9 mouse cellular contexts compared by ENCODE assay signal in genomic region chr5:111429726-111430125, GRCm38 (mm10). TPM values are rescaled to one million over a fixed set of nuclear protein-coding genes. Genes with fewer than 3 reads are reported as not detected.
A peak's percentile ranks its signal among the peaks of the same experiment; 100 is the strongest.
DNase-seq lines count a peak whose midpoint lies in the region; ATAC-seq and TF ChIP-seq lines count a peak whose summit lies in the region.
"Had no signal": no experiment of that assay in that cellular context is flagged by ENCODE, and none has a peak within 500 bp of the region (broad histone marks: within the 10 kb centered on the region; RNA-seq: fewer than 3 reads in every experiment).

No protein-coding gene starts in this region.

- WGBS in stomach, embryonic 14.5 days, result 55% methylated on average over 7 of the region's 7 CpGs
- WGBS in stomach, postnatal 0 days, result 46% methylated on average over 7 of the region's 7 CpGs
- WGBS in hindbrain, embryonic 14.5 days, result 28% methylated on average over 7 of the region's 7 CpGs
- 36% methylated on average over 7 of the region's 7 CpGs for WGBS in liver, embryonic 12.5 days (ENCODE audit: insufficient replicate concordance)

- no peaks in the 10 kb centered on the region for H3K9me3 ChIP-seq in stomach, embryonic 14.5 days (ENCODE audit: control insufficient read depth, low read depth, low read length)
- H3K9me3 ChIP-seq in stomach, postnatal 0 days (ENCODE audit: control insufficient read depth, low read length), result no peaks in the 10 kb centered on the region
- no peaks in the 10 kb centered on the region for H3K9me3 ChIP-seq in hindbrain, embryonic 14.5 days (ENCODE audit: control insufficient read depth, low read length)
- no peaks in the 10 kb centered on the region for H3K9me3 ChIP-seq in liver, embryonic 12.5 days (replicated peaks)

- no peak for ATAC-seq in stomach, embryonic 14.5 days (ENCODE audit: insufficient number of reproducible peaks, insufficient read depth, low FRiP score, low read depth)
- ATAC-seq in stomach, postnatal 0 days (ENCODE audit: low FRiP score, low TSS enrichment), result no peak
- ATAC-seq in hindbrain, embryonic 14.5 days (ENCODE audit: low FRiP score), result no peak
- ATAC-seq in liver, embryonic 12.5 days, result no peak

- no peaks in the 10 kb centered on the region for H3K27me3 ChIP-seq in stomach, embryonic 14.5 days (ENCODE audit: control insufficient read depth, insufficient read depth, low read length)
- no peaks in the 10 kb centered on the region for H3K27me3 ChIP-seq in stomach, postnatal 0 days (ENCODE audit: control insufficient read depth, insufficient read depth, low read length)
- H3K27me3 ChIP-seq in hindbrain, embryonic 14.5 days (ENCODE audit: control insufficient read depth, insufficient read depth, low read length), result no peaks in the 10 kb centered on the region
- H3K27me3 ChIP-seq in liver, embryonic 12.5 days (replicated peaks), result peaks cover 26% of the 10 kb centered on the region

- intact Hi-C loops in gastrocnemius, postnatal 36 days (cut with DNase I), result no loop called here

- no peaks in the 10 kb centered on the region; the same call in 1 of the 2 replicates for H3K36me3 ChIP-seq in stomach, embryonic 14.5 days (ENCODE audit: control insufficient read depth, insufficient read depth, low read length)
- H3K36me3 ChIP-seq in stomach, postnatal 0 days (ENCODE audit: control insufficient read depth, insufficient read depth, low read length), result no peaks in the 10 kb centered on the region
- no peaks in the 10 kb centered on the region; the same call in 1 of the 2 replicates for H3K36me3 ChIP-seq in hindbrain, embryonic 14.5 days (replicated peaks; ENCODE audit: control insufficient read depth, insufficient read depth)
- H3K36me3 ChIP-seq in liver, embryonic 12.5 days, result no peaks in the 10 kb centered on the region
- H3K36me3 ChIP-seq: G1E had no signal

- H3K4me3 ChIP-seq in stomach, embryonic 14.5 days (ENCODE audit: low read depth, low read length), result no peak overlapping the region
- no peak overlapping the region for H3K4me3 ChIP-seq in stomach, postnatal 0 days (ENCODE audit: low read depth, low read length)
- peak overlapping the region; percentile 16 for H3K4me3 ChIP-seq in hindbrain, embryonic 14.5 days (replicated peaks; ENCODE audit: low read length)
- H3K4me3 ChIP-seq in liver, embryonic 12.5 days, result no peak overlapping the region

- DNase-seq in stomach, postnatal 0 days (ENCODE audit: low spot score), result no peak
- peak; percentile 32 to 63 for DNase-seq in heart, adult 18-20 months
- DNase-seq in hindbrain, embryonic 14.5 days (ENCODE audit: low spot score), result no peak
- DNase-seq in gastrocnemius, postnatal 4 days (ENCODE audit: low spot score in 2 of 2), result no peak
- no peak for DNase-seq in gastrocnemius, postnatal 36 days
- DNase-seq: right cerebral cortex, postnatal 25 days had no signal

- no peak for TF ChIP-seq CTCF in stomach, postnatal 0 days (IDR thresholded peaks at IDR 0.05; ENCODE audit: low read depth)

- H3K4me1 ChIP-seq in stomach, embryonic 14.5 days (ENCODE audit: control insufficient read depth, insufficient read depth, low read length), result peaks cover 60% of the 10 kb centered on the region
- H3K4me1 ChIP-seq in stomach, postnatal 0 days (replicated peaks; ENCODE audit: control insufficient read depth, insufficient read depth), result 0 out of 2 replicates have a peak, but pooled peaks cover 2% of the 10 kb centered on the region
- H3K4me1 ChIP-seq in hindbrain, embryonic 14.5 days (replicated peaks; ENCODE audit: control insufficient read depth, insufficient read depth, low read length), result peaks cover 93% of the 10 kb centered on the region
- peaks cover 9% of the 10 kb centered on the region; the same call in 1 of the 2 replicates for H3K4me1 ChIP-seq in liver, embryonic 12.5 days

- no peak for TF ChIP-seq EP300 in stomach, postnatal 0 days (optimal IDR thresholded peaks at IDR 0.05)

- no peak overlapping the region for H3K4me2 ChIP-seq in stomach, embryonic 14.5 days (replicated peaks; ENCODE audit: low read depth, low read length)
- H3K4me2 ChIP-seq in stomach, postnatal 0 days (replicated peaks; ENCODE audit: low read depth), result no peak overlapping the region
- H3K4me2 ChIP-seq in hindbrain, embryonic 14.5 days (replicated peaks), result peak overlapping the region; percentile 99
- no peak overlapping the region for H3K4me2 ChIP-seq in liver, embryonic 12.5 days

- H3K27ac ChIP-seq in stomach, embryonic 14.5 days (ENCODE audit: low read length), result 0 out of 2 replicates have a peak overlapping the region, but pooled peaks have one; percentile 39
- no peak overlapping the region for H3K27ac ChIP-seq in stomach, postnatal 0 days (replicated peaks)
- H3K27ac ChIP-seq in hindbrain, embryonic 14.5 days, result peak overlapping the region; percentile 73; the same call in 1 of the 2 replicates
- H3K27ac ChIP-seq in liver, embryonic 12.5 days, result no peak overlapping the region

- no peak overlapping the region for H3K9ac ChIP-seq in stomach, embryonic 14.5 days (replicated peaks; ENCODE audit: low read depth, low read length)
- no peak overlapping the region for H3K9ac ChIP-seq in stomach, postnatal 0 days (ENCODE audit: low read length)
- peak overlapping the region; percentile 93 for H3K9ac ChIP-seq in hindbrain, embryonic 14.5 days
- H3K9ac ChIP-seq in liver, embryonic 12.5 days, result no peak overlapping the region

RNA-seq across cellular contexts. Expression of gene Mn1, which starts 12.6 kb away (rescaled TPM):
- 17.0 and 18.1 TPM in 2 replicates for polyA plus RNA-seq in stomach, embryonic 14.5 days (2014; fragmentation: Nextera tagmentation; extraction: Ambion mirVana)
- 4.9 and 5.6 TPM in 2 replicates for polyA plus RNA-seq in stomach, postnatal 0 days (2015; fragmentation: Nextera tagmentation; extraction: Ambion mirVana)
- total RNA-seq in heart, adult 18-20 months (2021), result 10 to 100 TPM; 16.0 to 16.6 TPM
- 27.8 and 28.6 TPM in 2 replicates for polyA plus RNA-seq in hindbrain, embryonic 14.5 days (2014; fragmentation: Nextera tagmentation; extraction: Ambion mirVana)
- polyA plus RNA-seq in liver, embryonic 12.5 days (2016; fragmentation: Nextera tagmentation; extraction: Ambion mirVana), result 2.4 and 3.1 TPM in 2 replicates
- 10 to 100 TPM; 24.4 to 27.4 TPM for total RNA-seq in gastrocnemius, postnatal 4 days (2021)
- 10 to 100 TPM; 54.9 to 67.2 TPM for total RNA-seq in gastrocnemius, postnatal 36 days (2021)
- polyA plus RNA-seq: G1E had no signal

Comparison
In these comparisons a context has a peak if more than half of its experiments do, and no peak if none do; other contexts are left out.
1. H3K27ac ChIP-seq: peak in stomach, embryonic 14.5 days (single experiment) and hindbrain, embryonic 14.5 days (single experiment); none in stomach, postnatal 0 days (single experiment) and liver, embryonic 12.5 days (single experiment).
2. DNase-seq: peak in heart, adult 18-20 months (2 of 2); none in stomach, postnatal 0 days (single experiment), hindbrain, embryonic 14.5 days (single experiment), gastrocnemius, postnatal 4 days (0 of 2) and gastrocnemius, postnatal 36 days (0 of 2).